Mouse (Mus musculus) liver, embryonic 11.5 days (tissue): Measurements from ENCODE around the gene Tmem115. TPM values are rescaled to one million over a fixed set of nuclear protein-coding genes. Genes with fewer than 3 reads are reported as not detected.
A peak's percentile ranks its signal among the peaks of the same experiment; 100 is the strongest.
"Not testable (repeated sequence)": the region's sequence is repeated elsewhere in the genome, so short reads cannot be mapped to it uniquely, and the experiment has no call there.

Experiments used
- ATAC-seq: fragments of 200-750 bp; cut with Nextera tagmentation; replicated peaks from 2 replicates; pipeline ENCODE4 v1.8.0; 2017; ENCODE audit warnings: moderate number of reproducible peaks, mild to moderate bottlenecking, moderate TSS enrichment, moderate library complexity; ENCODE audit not compliant: low FRiP score
- DNase-seq: peaks from one replicate; pipeline ENCODE4 v3.0.0-alpha.2; 2017; ENCODE audit warnings: low spot score
- H3K27ac ChIP-seq: fragments of 300-500 bp; sonication (generic); 2 replicates; pipeline ENCODE4 v1.5.1; 2014; ENCODE audit warnings: mild to moderate bottlenecking, low read depth, low read length, control low read depth
- H3K27me3 ChIP-seq: fragments of 300-500 bp; sonication (generic); replicated peaks from 2 replicates; pipeline ENCODE4 v1.6.1; 2014; ENCODE audit warnings: low read length, mixed read lengths; ENCODE audit not compliant: control insufficient read depth, insufficient read depth
- H3K36me3 ChIP-seq: fragments of 300-500 bp; sonication (generic); 2 replicates; pipeline ENCODE4 v1.6.1; 2014; ENCODE audit warnings: mild to moderate bottlenecking, low read length, moderate library complexity, mixed read lengths; ENCODE audit not compliant: control insufficient read depth, insufficient read depth
- H3K4me1 ChIP-seq: fragments of 300-500 bp; sonication (generic); replicated peaks from 2 replicates; pipeline ENCODE4 v1.6.1; 2014; ENCODE audit warnings: low read length, mixed read lengths; ENCODE audit not compliant: control insufficient read depth, insufficient read depth
- H3K4me2 ChIP-seq: fragments of 300-500 bp; sonication (generic); 2 replicates; pipeline ENCODE4 v1.6.1; 2014; ENCODE audit warnings: mild to moderate bottlenecking, control low read depth, moderate library complexity
- H3K4me3 ChIP-seq: fragments of 300-500 bp; sonication (generic); 2 replicates; pipeline ENCODE4 v1.5.1; 2014; ENCODE audit warnings: low read depth, low read length, control low read depth
- H3K9ac ChIP-seq: fragments of 300-500 bp; sonication (generic); 2 replicates; pipeline ENCODE4 v1.6.1; 2014; ENCODE audit warnings: low read depth, low read length, control low read depth
- H3K9me3 ChIP-seq: fragments of 300-500 bp; sonication (generic); 2 replicates; pipeline ENCODE4 v1.6.1; 2016; ENCODE audit warnings: low read length, inconsistent platforms, mixed read lengths; ENCODE audit not compliant: control insufficient read depth
- WGBS: fragments of 180-500 bp; shearing (Covaris S2); extraction: QIAGEN DNeasy Blood & Tissue Kit; methylation state at CpG from one replicate; pipeline ENCODE4 v1.1.7; 2014; 5-methylcytosine and 5-hydroxymethylcytosine counted together
- polyA plus RNA-seq: library from polyadenylated mRNA; unstranded; fragments of >200 nt; fragmentation: Nextera tagmentation; extraction: Ambion mirVana; gene quantifications from 2 replicates; pipeline ENCODE4 v1.2.1, GENCODE M21; 2014

Tmem115 gene
- polyA plus RNA-seq, 1 experiment from 2014 or later, result 35.4 TPM

GRCm38 (mm10) chr9:107568331-107569261, 34.9 kb downstream of the Tmem115 start:
- H3K27ac ChIP-seq, result peak overlapping the region; percentile 80
- H3K4me3 ChIP-seq, result peak overlapping the region; percentile 80
- ATAC-seq (peak; percentile 79), DNase-seq (peak; percentile 88)
- peaks cover 62% of the 10 kb centered on the region for H3K4me1 ChIP-seq
- H3K27me3 ChIP-seq, result no peaks in the 10 kb centered on the region
- H3K4me2 ChIP-seq, result peak overlapping the region; percentile 78
- peak overlapping the region; percentile 84 for H3K9ac ChIP-seq
- WGBS, result under 1% methylated on average over 41 of the region's 41 CpGs
- no peaks in the 10 kb centered on the region for H3K9me3 ChIP-seq
- H3K36me3 ChIP-seq, result peaks cover 30% of the 10 kb centered on the region

- peak overlapping the region; percentile 78 for H3K4me2 ChIP-seq
- ATAC-seq (peak; percentile 21), DNase-seq (no peak)
- no peaks in the 10 kb centered on the region for H3K27me3 ChIP-seq
- H3K27ac ChIP-seq, result peak overlapping the region; percentile 80
- WGBS, result 0% methylated on average over 23 of the region's 23 CpGs
- H3K9me3 ChIP-seq, result no peaks in the 10 kb centered on the region
- H3K4me1 ChIP-seq, result peaks cover 56% of the 10 kb centered on the region
- peak overlapping the region; percentile 84 for H3K9ac ChIP-seq
- peak overlapping the region; percentile 80 for H3K4me3 ChIP-seq
- H3K36me3 ChIP-seq, result peaks cover 31% of the 10 kb centered on the region
Observed at GRCm38 (mm10) chr9:107569270-107569669, 35.5 kb downstream of the Tmem115 start.

GRCm38 (mm10) chr9:107570016-107570415, 36.3 kb downstream of the Tmem115 start:
- H3K4me1 ChIP-seq, result peaks cover 51% of the 10 kb centered on the region
- peak overlapping the region; percentile 78 for H3K4me2 ChIP-seq
- no peak for ATAC-seq

GRCm38 (mm10) chr9:107570845-107571244, 37.1 kb downstream of the Tmem115 start:
- Histone ChIP-seq H3K9me3 (no peaks in the 10 kb centered on the region), H3K36me3 (peaks cover 25% of the 10 kb centered on the region), H3K9ac (peak overlapping the region; percentile 84), H3K27ac (peak overlapping the region; percentile 80), H3K4me1 (peaks cover 52% of the 10 kb centered on the region), H3K4me2 (peak overlapping the region; percentile 78), H3K4me3 (peak overlapping the region; percentile 80), H3K27me3 (no peaks in the 10 kb centered on the region)
- ATAC-seq (peak; percentile 64), DNase-seq (no peak)
- WGBS, result 59% methylated on average over 21 of the region's 21 CpGs

More at GRCm38 (mm10) chr9:107570016-107570415, 36.3 kb downstream of the Tmem115 start:
- peak overlapping the region; percentile 80 for H3K4me3 ChIP-seq
- DNase-seq, result no peak
- H3K27ac ChIP-seq, result peak overlapping the region; percentile 80
- no peaks in the 10 kb centered on the region for H3K9me3 ChIP-seq
- H3K9ac ChIP-seq, result peak overlapping the region; percentile 84
- no peaks in the 10 kb centered on the region for H3K27me3 ChIP-seq
- 57% methylated on average over 13 of the region's 13 CpGs for WGBS
- H3K36me3 ChIP-seq, result peaks cover 29% of the 10 kb centered on the region

GRCm38 (mm10) chr9:107571534-107572326, 38.0 kb downstream of the Tmem115 start:
- DNase-seq, result no peak
- Histone ChIP-seq H3K4me2 (peak overlapping the region; percentile 78), H3K27me3 (no peaks in the 10 kb centered on the region), H3K27ac (peak overlapping the region; percentile 52), H3K9ac (peak overlapping the region; percentile 84; the same call in 1 of the 2 replicates), H3K4me1 (peaks cover 52% of the 10 kb centered on the region), H3K4me3 (peak overlapping the region; percentile 80), H3K9me3 (no peaks in the 10 kb centered on the region), H3K36me3 (peaks cover 25% of the 10 kb centered on the region)
- 85% methylated on average over 22 of the region's 22 CpGs for WGBS
- no peak; the same call in 1 of the 2 replicates for ATAC-seq

GRCm38 (mm10) chr9:107572327-107572662, 38.5 kb downstream of the Tmem115 start:
- H3K9ac ChIP-seq, result no peak overlapping the region
- 95% methylated on average over 2 of the region's 2 CpGs for WGBS
- H3K9me3 ChIP-seq, result no peaks in the 10 kb centered on the region
- peak overlapping the region; percentile 78 for H3K4me2 ChIP-seq
- ATAC-seq, result no peak
- peak overlapping the region; percentile 52 for H3K27ac ChIP-seq
- peaks cover 25% of the 10 kb centered on the region for H3K36me3 ChIP-seq
- peaks cover 53% of the 10 kb centered on the region for H3K4me1 ChIP-seq
- H3K27me3 ChIP-seq, result no peaks in the 10 kb centered on the region
- H3K4me3 ChIP-seq, result peak overlapping the region; percentile 80; the same call in 1 of the 2 replicates
- no peak for DNase-seq

- not testable (repeated sequence) for H3K27ac ChIP-seq, H3K9me3 ChIP-seq, H3K27me3 ChIP-seq, H3K4me3 ChIP-seq, H3K9ac ChIP-seq, H3K4me2 ChIP-seq, ATAC-seq, DNase-seq
- Histone ChIP-seq H3K4me1 (peaks cover 48% of the 10 kb centered on the region), H3K36me3 (peaks cover 25% of the 10 kb centered on the region)
- 78% methylated on average over 6 of the region's 6 CpGs for WGBS
Observed at GRCm38 (mm10) chr9:107573774-107574173, 40.0 kb downstream of the Tmem115 start.

GRCm38 (mm10) chr9:107575579-107576356, 42.0 kb downstream of the Tmem115 start:
- H3K9ac ChIP-seq, result no peak overlapping the region; the same call in 1 of the 2 replicates
- H3K4me2 ChIP-seq, result peak overlapping the region; percentile 88; the same call in 1 of the 2 replicates
- 78% methylated on average over 14 of the region's 14 CpGs for WGBS
- no peak overlapping the region for H3K4me3 ChIP-seq
- DNase-seq (no peak), ATAC-seq (no peak)
- no peaks in the 10 kb centered on the region for H3K27me3 ChIP-seq
- H3K4me1 ChIP-seq, result peaks cover 40% of the 10 kb centered on the region
- peak overlapping the region; percentile 74 for H3K27ac ChIP-seq
- peaks cover 25% of the 10 kb centered on the region for H3K36me3 ChIP-seq
- no peaks in the 10 kb centered on the region for H3K9me3 ChIP-seq
